Mouse (Mus musculus) T-helper 17 cell (primary cell): ENCODE results near the gene Mecom.
"Not testable (repeated sequence)": the region's sequence is repeated elsewhere in the genome, so short reads cannot be mapped to it uniquely, and the experiment has no call there.

Experiments
- in situ Hi-C, 2 experiments: fragments of 300-600 bp; cut with MboI, MseI; formaldehyde crosslinking; loops; 1 replicate in 1 of 2; 2 replicates in 1 of 2; pipeline ENCODE4 v1.15.1; 2025; ENCODE audit warnings: high pct_unique_total_duplicates in 2 of 2

Mecom gene

DNA sequence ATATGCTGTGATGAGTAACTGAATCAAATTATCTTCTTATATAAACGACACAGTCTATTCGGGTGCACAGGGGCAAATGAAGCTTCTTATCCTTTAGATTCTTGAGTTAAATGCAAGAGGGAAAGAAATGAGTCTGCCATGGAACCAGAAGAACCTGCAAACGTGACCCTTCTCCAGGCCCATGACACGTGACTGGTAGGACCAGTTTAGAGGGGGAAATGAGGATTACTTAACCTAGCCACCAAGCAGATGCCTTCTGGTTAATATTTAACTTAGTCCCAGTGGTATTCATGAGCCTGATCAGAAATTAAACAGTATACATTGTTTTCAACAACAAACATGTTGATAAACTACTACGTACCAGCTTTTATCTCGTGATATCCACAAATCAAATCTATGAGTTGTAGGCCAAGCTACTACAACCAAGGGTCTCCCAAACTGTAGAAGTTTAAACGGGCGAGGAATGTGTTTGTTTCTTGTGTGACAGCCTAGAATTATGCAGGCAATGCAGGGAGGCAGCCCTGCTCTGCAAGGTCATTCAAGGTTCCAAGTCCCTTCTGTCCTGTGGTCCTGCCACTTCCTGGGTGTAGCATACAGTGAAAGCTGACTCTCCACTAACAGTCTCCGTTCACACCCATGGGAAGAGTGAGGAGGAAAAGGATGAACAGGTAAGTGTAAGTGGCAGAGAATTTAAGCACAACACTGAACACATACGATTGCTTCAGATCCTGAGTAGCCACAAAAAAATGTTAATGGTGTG is 97.4 kb downstream of the Mecom start:
- in situ Hi-C loops: no loop called here

DNA sequence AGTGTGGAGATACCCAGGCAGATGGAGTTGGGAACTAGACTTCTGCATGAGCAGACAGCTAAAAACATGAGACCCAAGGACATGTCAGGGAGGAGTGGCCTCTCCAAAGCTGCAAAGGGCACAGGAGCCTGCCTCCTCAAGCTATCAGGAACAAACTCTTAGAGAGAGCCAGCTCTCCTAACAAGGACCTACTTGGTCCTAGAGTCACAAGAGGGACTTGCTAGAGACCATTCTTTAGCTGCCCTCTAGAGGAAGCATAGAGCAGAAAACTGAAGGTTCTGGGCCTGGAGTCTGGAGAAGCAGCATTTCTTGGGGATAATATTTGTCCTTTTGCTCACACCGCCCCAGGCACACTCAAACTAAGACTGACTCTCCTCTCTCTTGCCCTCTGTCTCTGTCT is 99.2 kb downstream of the Mecom start:
- in situ Hi-C loops: no loop called here

DNA sequence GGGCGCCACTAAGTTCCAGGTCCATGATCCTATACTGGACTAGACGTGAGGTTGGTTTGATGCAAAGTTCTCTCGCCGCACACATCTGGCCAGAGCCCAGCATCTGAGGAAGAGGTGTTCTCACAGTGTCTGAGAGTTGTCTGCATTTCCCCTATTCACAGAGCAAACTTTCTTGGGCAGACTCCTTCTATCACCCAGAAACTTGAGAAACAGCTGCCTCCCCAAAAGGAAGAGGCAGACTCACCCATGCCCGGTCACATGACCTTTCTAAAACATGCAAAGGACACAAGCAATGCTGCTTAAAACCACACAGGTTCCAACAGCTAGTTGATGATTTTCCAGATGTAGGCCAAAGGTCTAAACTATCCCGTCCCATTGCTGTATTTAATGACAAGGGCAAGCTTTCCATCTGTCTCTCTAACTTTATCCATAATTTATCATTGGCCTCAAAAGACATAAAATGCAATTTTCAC is 101.8 kb downstream of the Mecom start:
- in situ Hi-C loops: no loop called here

DNA sequence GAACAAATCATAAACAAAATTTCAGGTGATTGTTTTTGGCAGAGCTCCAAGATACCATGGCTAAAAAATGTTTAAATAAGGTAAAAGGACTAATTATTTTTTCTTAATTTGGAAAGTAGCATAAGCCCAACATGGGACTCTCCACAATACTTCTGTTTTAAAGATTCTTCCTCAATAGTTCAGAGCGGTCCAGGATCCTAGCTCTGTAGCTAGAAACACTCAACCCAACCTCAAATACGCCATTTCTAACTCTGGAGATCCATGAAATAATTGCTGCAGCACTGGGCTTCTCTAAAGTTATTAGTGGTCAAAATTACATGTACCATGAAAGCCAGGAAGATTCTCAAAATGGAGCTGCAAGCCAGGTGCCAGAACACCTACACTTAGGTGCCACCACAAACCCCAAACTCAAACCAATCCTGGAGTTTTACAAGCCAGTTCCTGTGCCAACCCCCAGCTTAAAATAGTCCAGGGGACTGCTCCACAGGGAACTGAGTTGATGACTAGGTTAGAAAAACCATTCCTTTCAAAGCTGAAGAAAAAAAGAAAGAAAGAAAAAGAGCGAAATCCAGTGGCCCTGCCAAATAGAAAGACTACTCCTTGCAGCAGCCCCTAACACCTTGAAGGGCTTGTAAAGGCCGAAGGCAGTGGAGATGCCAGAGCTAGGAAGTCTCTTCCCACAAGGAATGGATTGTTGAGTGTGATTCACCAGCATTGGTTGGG is 102.4 kb downstream of the Mecom start:
- in situ Hi-C loops: no loop called here

DNA sequence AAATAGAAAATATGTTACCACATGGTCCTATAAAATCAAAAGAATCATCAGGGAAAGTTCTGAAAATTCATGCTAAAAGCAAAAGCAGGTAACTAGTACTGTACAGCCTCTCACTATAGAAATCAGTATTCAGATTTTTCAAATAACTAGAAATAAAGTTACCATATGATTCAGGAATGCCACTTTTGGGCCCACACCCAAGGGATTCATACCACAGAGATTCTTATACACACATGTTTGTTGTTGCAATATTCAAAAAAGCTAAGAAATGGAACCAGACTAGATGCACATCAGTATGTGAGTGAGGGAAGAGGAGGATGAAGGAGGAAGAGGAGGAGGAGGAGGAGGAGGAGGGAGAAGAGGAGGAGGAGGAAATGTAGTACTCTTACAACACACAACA is 106.2 kb downstream of the Mecom start:
- in situ Hi-C loops: no loop called here

DNA sequence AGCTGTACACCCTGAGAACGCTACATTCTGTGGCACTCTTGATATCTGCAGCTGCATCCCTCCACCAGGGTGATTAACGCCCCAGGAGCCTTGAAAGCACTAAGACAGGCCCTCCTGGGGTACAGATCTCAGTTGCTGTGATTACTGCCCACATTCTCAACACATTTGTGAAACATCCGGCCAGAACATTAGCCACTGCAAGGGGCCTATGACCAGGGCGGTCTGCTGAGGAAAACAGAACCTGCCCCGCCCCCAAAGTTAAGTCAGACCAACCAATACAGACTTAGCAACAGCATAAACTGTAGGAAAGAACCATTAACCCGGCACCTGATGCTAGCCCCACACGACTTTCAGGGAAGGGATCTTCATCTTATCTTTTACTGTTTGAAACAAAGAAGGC is 109.8 kb downstream of the Mecom start:
- in situ Hi-C loops: no loop called here

DNA sequence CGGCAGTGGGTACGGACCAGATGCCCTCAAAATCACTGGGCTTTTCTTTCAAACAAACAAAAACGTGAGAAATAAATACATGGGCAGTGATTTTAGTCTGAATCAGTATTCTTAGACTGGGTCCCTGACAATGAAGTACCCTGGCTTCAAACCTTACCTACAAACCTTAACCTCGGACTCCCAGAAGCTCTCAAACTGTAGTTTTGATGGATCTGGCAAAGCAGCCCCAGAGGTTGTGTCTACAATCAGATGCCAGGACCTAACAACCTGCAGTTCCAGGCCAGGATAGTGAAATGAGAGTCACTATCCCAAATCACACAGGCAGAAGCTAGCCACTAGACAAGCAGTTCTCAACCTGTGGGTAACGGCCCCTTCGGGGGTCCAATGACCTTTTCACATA is 111.2 kb downstream of the Mecom start:
- in situ Hi-C loops: no loop called here

DNA sequence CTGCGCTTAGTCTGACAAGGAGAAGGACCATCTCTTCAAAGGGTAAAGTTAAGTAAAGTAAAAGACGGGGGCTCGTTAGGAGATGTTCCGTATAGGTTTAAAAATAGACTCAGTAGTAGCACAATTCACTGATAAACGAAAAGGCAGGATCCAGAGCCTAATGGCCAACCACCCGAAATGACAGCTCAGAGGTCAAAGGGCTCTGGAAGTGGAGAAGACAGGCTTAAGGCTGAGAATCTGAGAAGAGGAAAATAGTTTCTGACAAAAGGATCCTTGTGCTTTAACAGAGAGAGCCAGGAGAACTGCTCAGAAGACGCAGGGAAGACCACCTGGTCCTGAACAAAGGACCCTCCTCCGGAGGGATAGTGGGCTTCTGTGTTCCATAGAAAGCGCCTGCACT is 111.7 kb downstream of the Mecom start:
- in situ Hi-C loops: no loop called here

DNA sequence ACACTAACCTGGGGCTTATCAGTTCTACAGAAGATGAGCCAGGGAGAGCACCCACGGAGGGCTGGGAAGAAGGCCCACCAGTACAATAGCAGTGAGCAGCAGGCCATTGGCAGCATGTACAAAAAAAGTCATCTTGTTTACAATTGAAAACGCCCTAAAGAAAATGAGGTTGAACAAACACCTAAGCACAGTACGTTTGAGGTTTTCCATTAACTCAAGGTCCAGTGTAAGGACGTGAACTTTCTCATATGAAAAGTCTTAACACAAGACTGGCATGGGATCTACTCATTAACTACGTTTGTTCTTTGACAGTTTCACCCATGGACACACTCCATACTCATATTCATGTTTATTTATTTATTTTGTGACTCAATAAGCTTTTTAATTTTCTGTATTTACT is 118.9 kb downstream of the Mecom start:
- in situ Hi-C loops: no loop called here

DNA sequence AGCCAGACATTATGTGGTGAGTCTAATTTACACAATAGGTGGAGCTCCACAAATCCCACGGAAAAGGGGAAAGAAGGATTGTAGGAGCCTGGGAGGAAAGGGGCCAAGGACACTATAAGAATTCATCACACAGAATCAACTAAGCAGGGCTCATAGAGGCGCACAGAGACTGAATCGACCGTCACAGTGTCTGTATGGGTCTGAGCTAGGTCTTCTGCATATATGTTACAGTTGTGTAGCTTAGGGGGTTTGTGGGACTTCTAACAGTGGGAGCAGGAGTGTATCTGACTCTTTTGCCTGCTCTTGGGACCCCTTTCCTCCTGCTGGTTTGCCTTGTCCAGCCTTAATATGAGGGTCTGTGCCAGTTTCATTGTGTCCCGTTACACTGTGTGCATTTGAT is 123.8 kb downstream of the Mecom start:
- in situ Hi-C loops: no loop called here

DNA sequence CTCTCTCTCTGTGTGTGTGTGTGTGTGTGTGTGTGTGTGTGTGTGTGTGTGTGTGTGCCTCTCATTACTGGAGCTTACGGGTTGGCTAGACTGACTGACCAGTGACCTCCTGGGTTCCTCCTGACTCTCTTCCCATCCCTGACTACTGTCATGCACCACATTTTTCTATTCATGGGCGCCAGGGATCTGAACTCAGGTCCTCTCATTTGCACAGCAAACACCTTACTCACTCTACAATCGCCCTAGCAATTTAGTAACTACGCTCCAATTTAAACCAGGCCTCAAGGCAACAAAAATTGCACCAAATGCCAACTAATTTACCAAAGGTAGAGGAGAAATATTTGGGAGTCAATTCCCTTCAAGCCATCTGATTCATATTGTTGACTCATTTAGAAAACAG is 125.9 kb downstream of the Mecom start:
- in situ Hi-C loops: not testable (repeated sequence)

DNA sequence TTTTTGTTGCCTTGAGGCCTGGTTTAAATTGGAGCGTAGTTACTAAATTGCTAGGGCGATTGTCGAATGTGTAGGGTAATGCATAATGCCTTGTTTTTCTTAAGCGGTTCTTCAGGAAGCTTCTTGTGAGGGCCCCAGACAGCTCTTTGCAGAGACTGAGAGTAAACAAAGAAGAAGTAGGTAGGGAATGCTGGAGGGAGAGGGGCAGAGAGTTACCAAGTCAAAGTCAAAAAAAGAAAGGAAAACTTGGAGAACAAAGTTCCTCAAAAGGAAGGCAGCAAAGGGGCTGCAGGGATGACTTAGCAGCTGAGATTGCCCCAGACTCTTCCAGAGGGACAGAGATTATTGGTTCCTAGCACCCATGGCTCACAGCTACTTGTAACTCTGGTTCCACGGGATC is 126.9 kb downstream of the Mecom start:
- in situ Hi-C loops: no loop called here

DNA sequence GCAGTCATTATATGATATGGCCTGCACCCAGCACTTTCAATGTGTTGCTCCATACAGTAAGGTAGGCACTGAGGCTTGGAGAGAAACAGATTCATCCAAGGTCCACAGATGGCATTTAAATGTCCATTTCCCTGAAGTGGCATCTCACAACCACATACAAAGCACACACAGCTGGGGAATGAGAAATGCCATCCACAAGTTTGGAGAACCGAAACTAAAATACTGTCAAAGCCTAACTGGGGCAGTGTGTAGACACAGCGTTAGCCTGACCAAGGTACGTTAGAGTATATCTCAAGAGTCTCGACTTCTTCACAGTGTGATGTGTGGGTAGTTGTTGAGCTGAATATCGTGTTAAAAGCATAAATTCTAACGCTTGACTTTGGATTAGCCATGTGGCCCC is 133.6 kb downstream of the Mecom start:
- in situ Hi-C loops: no loop called here

DNA sequence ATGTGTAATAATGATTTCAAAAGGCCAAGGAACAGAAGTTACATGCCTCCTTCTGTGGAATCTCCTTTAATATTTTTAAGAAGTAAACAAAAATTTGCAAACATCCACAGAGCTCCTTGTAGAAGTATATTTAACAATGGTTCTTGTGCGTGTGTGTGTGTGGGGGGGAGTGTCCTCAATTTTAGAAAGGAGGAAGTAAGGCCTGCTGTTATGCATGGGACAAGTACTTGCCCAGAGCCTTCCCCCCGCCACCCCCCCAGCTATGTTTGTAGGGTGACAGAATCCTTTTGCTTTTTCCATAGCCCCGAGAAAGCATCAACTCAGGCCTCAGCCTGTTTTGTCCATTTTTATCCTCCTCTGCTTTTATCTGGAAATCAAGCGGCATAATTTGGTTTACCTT is 137.0 kb downstream of the Mecom start:
- in situ Hi-C loops: no loop called here

DNA sequence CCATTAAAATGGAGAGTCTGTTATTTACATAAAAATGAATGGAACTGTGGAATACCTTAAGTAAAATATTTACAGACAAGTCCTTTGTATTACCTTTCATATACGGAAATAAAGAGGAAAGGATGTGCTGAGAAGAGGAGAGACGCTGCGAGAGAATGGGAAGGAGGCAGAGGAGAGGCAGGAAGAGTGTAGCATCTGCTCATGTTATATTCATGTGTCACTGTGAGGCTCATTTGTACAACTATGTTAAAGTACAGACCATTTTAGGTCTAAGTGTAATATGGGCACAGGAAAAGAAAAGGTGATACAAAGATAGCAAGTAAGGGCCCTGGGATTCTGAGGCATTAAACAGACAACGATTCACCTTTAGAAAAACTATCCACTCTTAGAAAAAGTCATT is 143.0 kb downstream of the Mecom start:
- in situ Hi-C loops: no loop called here

DNA sequence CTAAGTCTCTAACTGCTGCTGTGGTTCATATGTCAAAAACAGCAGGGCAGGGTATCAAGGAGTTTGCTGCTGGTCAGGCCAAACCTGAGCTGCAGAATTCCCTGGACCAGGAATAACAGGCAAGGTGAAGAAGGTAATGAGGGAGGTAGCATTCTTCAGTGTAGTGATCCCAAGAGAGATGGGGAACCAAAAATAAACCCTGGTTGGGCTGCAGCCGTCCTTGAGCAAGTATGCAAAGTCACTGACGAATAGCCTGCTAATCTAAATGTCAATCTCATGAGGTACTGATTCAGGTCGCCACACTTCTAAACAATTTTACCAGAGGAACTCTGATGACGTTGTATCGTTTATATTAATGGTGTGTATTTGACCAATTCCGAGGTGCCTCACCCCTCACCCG is 148.9 kb downstream of the Mecom start:
- in situ Hi-C loops: no loop called here

DNA sequence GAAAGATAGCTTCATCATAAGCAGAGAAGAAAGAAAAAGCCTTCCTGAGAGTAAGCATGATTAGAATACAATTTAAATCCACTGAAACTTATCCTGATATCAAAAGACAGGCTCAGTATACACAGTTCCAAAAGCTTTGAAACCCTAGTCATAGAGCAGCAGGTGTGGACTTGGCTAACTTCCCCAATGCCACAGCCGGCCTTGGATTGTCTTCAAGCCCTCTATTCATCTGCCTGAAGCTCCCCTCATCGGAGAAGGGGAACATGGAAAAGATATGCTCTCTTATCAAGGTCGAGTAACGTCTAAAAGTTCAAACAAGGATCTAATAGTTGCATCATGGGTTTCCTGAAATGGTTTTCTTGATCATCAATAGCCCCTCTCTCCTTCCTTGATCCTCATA is 152.9 kb downstream of the Mecom start:
- in situ Hi-C loops: no loop called here

DNA sequence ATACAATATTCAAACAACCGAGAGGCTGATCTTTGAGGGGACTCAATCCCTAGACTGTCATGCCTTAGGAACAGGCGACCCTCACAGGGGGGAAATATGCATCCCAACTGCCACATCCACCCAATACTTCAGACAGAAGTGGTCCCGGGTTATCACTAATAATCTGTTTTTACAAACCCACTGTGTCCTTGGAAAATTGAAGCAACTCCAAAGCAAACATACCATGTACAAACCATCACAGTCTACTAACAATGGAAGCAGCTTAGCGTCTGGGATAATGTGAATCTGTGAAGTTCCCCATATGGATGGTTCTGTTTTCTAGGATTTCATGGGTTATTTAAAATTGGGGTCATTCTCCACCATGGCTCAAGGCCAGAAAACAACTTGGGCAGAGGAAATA is 155.1 kb downstream of the Mecom start:
- in situ Hi-C loops: no loop called here

DNA sequence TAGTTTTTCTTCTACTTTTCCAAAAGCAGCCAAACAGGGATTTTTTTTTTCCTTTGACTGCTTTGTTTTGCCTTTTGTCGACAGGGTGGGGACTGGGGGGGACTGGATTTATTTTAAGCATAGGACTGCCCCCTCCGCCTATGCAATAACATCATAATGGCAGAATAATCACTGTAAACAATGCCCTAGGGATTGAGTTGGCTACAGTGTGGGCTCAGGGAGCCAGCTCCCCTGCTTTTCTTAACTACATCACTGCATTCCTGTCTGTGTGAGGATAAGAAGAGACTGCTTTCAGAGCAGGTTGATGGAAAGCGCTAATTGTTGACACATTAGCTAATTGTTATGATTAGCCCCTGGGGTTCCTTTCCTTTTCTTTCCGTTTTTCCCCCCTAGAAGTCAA is 155.6 kb downstream of the Mecom start:
- in situ Hi-C loops: no loop called here

DNA sequence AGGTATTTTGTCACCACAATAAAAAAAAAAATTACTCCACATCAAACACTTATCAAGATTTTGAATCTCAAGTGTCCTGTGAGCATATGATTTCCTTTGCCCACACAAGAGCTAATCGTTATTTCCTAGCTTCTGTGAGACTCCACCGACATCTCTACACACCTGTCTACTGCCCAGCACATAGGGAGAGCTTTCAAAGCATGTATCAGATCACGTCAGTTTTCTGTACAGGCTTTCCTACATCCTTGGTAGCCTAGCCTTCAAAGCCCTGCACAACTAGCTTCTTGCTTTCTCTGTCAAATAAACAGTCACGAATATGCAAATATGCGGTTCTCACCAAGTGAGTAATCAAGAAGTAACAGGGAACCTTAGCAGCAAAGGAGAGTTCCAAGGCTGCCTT is 157.5 kb downstream of the Mecom start:
- in situ Hi-C loops: no loop called here

DNA sequence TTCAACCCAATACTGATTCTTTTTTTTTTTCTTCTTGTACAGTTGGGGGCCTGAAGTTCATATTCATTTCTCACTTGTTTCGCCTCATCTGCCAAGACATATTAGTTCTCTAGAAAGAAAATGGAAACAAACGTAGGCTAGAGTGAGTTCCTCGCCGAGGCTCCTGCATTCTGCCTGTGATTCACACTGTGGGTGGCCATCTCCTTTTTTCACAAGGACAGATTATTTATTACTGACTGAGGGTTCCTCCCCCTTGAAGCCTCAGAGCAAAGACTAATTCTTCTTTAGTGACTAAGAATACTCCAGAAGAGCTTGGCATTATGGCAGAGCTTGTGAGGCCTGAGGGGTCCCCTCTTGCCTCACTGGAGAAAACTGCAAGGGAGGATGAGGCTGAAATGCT is 167.5 kb downstream of the Mecom start:
- in situ Hi-C loops: no loop called here

DNA sequence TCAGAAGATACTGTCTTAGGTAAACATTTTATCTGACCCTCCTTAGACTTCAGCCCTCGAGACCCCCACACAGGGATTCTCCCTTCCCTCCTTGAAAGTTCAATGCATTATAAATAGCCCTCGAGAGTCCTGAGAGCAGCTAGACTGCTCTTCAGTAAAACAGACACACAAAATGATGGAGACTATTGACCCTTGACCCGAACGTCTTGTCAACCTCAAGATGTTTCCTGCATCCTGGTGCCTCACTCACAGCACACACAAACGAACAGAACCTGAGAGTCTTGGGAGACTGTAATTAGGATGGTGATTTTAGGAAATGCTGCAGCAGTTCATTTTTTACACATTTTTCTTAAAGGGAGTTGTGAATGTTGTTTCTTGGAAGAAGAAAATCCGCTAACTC is 168.5 kb downstream of the Mecom start:
- in situ Hi-C loops: loop anchor here in 1 of 2 experiments (10.0 kb wide), 1 partner anchor 796 kb away; no protein-coding TSS in a partner anchor

DNA sequence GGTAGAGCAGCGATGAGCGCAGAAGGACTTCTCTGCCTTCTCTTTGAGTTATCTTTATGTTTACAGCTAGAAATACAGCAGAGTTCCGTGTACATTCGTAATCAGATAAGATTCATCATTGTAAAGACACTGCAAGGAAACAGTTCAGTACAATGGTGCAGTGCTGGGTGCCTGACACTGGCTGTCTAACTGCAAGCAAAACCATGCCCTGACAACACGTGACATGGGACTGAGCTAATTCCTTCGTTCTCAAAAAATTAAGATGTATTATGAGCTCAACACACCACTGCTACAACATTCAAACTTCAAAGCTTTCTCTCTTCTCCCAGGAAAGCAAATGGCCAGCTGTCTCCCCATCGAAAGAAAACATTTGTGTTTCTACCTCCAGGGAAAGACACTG is 176.3 kb downstream of the Mecom start:
- in situ Hi-C loops: loop anchor here in 1 of 2 experiments (10.0 kb wide), 1 partner anchor 803 kb away; no protein-coding TSS in a partner anchor
